Mouse (Mus musculus): Measurements from ENCODE around the gene Tmem179. TPM values are rescaled to one million over a fixed set of nuclear protein-coding genes. Genes with fewer than 3 reads are reported as not detected.

The Tmem179 gene
- polyA plus RNA-seq, 1 experiment from 2014 or later = 0.89 TPM

DNA sequence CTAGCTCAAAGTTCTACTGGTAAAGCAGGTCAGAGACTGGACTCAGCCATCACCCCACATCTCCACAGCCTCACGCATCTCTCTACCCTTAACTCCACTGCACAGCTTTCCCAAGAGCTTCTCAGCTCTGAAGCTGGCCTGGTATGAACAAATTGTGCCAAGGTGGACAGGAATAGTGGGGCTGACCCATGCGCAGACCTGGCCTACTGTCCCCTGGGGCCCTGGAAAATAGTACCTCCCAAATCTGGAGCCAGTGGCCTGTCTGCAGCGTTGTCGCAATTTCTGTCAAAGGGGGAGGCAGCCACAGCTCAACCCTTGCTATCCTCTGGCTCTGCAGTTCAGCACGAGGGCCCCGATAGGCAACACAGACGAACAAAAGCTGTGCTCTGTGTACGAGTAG lies 27.4 kb downstream of the Tmem179 start, which contains the start of gene A530016L24Rik:
TSS of gene A530016L24Rik (plus strand) at position 315 of the 400 bp plus-strand sequence.
- Histone ChIP-seq H3K4me1 (peaks cover 24% of the 10 kb centered on the region), H3K27me3 (ENCODE audit: poor library complexity, severe bottlenecking) (no peaks in the 10 kb centered on the region), H3K27ac (peak within 1 kb of the TSS; percentile 16), H3K36me3 (replicated peaks) (no peaks in the 10 kb centered on the region), H3K4me3 (no peak within 1 kb of the TSS), H3K9me3 (no peaks in the 10 kb centered on the region)
- 92% methylated on average over 8 of the region's 8 CpGs for WGBS
- no peak for DNase-seq (ENCODE audit: extremely low spot score, low spot score)

DNA sequence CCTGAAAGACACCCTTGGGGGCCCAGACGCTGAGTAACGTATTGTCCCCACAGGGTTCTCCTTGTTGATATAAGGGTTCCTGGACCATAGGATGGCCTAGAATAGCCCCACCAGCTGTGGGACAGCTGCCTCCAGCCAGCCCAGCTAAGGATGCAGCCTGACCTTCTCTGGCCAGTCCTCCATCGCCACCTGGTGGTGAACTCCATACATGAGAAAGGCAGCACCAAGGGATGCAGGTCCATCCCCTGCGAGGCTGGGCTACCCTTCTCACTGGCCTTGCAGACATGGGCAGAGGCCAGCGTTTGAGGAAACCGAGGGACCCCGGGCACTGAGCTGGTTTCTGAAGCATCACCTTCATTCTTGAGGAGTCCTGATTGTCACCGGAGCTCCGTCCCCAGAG lies 42.8 kb downstream of the Tmem179 start:
- no peaks in the 10 kb centered on the region for H3K9me3 ChIP-seq
- peak; percentile 87 for DNase-seq (ENCODE audit: extremely low spot score, low spot score)
- H3K4me1 ChIP-seq = peaks cover 33% of the 10 kb centered on the region
- H3K27me3 ChIP-seq (ENCODE audit: poor library complexity, severe bottlenecking) = peaks cover 55% of the 10 kb centered on the region
- 0 out of 2 replicates have a peak overlapping the region, but pooled peaks have one; percentile 54 for H3K27ac ChIP-seq
- no peaks in the 10 kb centered on the region for H3K36me3 ChIP-seq (replicated peaks)
- WGBS = 23% methylated on average over 9 of the region's 9 CpGs
- H3K4me3 ChIP-seq = no peak overlapping the region

DNA sequence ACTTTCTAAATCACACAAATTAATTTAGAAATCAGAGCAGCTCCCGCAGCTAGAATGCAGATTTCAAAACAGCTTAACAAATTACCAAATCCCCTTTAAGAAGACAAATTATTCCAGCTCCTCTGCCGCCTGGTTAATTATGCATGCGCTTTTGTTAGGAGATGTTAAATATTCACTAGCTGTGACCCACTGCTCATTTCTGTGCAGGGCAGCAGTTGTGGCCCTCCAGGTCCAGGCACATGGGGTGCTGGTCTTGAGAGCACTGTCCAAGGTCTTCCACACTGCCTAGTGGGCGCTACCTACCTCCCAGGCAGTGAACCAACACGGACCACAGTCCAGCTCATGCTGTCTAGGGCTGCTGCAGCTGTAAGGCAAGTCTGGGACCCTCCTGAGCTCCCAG lies 46.3 kb downstream of the Tmem179 start:
- H3K4me3 ChIP-seq = no peak overlapping the region
- 73% methylated on average over 5 of the region's 5 CpGs for WGBS
- H3K4me1 ChIP-seq = peaks cover 43% of the 10 kb centered on the region
- no peak for DNase-seq (ENCODE audit: extremely low spot score, low spot score)
- peaks cover 44% of the 10 kb centered on the region for H3K27me3 ChIP-seq (ENCODE audit: poor library complexity, severe bottlenecking)
- H3K27ac ChIP-seq = peak overlapping the region; percentile 44; the same call in 1 of the 2 replicates
- H3K36me3 ChIP-seq (replicated peaks) = no peaks in the 10 kb centered on the region
- H3K9me3 ChIP-seq = no peaks in the 10 kb centered on the region

DNA sequence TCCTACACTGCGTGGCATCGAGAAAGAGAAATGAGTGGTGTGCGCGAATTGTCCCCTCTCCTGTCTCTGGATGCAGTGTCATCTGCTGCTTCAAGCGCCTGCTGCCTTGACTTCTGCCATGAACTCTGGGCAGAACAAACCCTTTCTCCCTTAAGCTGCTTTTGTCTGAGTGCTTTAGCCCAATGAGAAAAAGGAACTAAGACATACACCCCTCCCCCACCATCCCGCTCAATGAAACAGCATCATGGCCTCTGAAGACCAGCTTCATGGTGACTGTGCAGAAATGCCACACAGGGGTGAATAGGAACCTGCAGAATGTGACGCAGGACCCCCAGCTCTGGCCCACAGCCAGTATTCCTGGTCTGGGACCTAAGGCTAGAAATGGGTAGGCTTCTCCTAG lies 47.2 kb downstream of the Tmem179 start:
- no peak for DNase-seq (ENCODE audit: extremely low spot score, low spot score)
- Histone ChIP-seq H3K4me3 (no peak overlapping the region), H3K36me3 (replicated peaks) (no peaks in the 10 kb centered on the region), H3K27ac (peak overlapping the region; percentile 44; the same call in 1 of the 2 replicates), H3K9me3 (no peaks in the 10 kb centered on the region), H3K4me1 (peaks cover 48% of the 10 kb centered on the region), H3K27me3 (ENCODE audit: poor library complexity, severe bottlenecking) (peaks cover 39% of the 10 kb centered on the region)
- WGBS = 87% methylated on average over 7 of the region's 7 CpGs

DNA sequence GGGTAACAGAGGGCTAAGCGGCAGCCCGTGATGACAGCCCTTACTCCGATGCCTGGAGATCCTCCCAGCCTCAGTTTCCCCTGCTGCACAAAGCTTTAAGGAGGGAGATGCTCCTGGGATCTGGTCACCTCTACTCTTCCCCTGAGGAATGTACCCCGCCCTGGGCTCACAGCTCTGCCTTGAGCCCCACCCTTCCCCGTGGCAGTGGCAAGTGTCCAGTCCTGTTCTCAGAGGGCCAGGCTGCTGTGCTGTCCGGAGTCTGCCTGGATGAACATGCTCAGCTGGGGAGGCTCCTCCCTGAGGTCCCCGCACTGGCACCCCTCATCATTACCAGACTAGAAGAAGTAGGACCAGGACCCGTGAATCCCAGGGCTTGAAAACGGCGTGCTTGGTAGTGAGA lies 49.2 kb downstream of the Tmem179 start:
- H3K27me3 ChIP-seq (ENCODE audit: poor library complexity, severe bottlenecking) = peaks cover 23% of the 10 kb centered on the region
- H3K4me1 ChIP-seq = peaks cover 44% of the 10 kb centered on the region
- no peaks in the 10 kb centered on the region for H3K36me3 ChIP-seq (replicated peaks)
- no peak for DNase-seq (ENCODE audit: extremely low spot score, low spot score)
- WGBS = 88% methylated on average over 10 of the region's 10 CpGs
- 0 out of 2 replicates have a peak overlapping the region, but pooled peaks have one; percentile 11 for H3K27ac ChIP-seq
- no peak overlapping the region for H3K4me3 ChIP-seq
- no peaks in the 10 kb centered on the region for H3K9me3 ChIP-seq

DNA sequence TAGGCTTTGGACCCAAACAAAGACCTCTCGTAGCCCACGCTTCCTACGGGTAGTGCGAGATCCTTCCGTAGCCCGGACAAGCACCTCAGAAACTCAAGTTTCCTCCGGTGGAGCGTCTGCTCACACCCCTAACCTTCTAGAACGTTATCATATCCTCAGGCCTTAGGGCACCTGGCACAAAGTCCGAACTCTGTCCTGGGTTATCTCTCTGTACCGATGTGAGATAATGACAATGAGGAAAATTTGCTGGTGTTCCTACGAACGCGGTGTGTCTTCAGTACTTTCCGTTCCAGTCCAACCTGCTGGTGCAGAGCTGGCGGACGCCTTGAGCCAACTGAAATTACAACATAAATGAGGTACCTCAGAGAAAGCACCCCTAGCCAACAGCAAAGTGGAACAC lies 50.6 kb downstream of the Tmem179 start:
- Histone ChIP-seq H3K27me3 (ENCODE audit: poor library complexity, severe bottlenecking) (peaks cover 9% of the 10 kb centered on the region; the same call in 1 of the 2 replicates), H3K4me1 (peaks cover 47% of the 10 kb centered on the region), H3K36me3 (replicated peaks) (no peaks in the 10 kb centered on the region), H3K27ac (no peak overlapping the region; the same call in 1 of the 2 replicates), H3K4me3 (no peak overlapping the region), H3K9me3 (no peaks in the 10 kb centered on the region)
- 94% methylated on average over 17 of the region's 17 CpGs for WGBS
- DNase-seq (ENCODE audit: extremely low spot score, low spot score) = no peak

DNA sequence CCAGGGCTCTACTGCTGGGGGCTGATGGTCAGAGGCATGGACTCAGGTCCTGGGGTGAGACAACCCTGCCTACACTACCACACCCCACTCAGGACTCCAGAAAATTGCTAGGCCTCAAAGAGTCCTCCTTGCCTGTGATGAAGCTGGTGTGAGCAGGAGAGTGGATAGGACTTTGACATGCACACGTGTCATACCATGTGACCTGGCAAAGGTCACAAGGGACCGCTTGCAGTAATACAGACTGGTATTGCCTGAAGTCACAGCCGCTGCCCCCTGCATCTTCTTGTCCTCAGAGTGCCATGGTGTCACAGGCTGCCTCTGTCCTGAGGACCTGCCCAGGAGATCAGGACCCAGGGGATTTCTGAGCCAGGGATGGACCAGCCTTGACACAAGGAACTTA lies 52.0 kb downstream of the Tmem179 start:
- no peak overlapping the region for H3K4me3 ChIP-seq
- DNase-seq (ENCODE audit: extremely low spot score, low spot score) = no peak
- H3K27me3 ChIP-seq (ENCODE audit: poor library complexity, severe bottlenecking) = peaks cover 11% of the 10 kb centered on the region; the same call in 1 of the 2 replicates
- H3K36me3 ChIP-seq (replicated peaks) = no peaks in the 10 kb centered on the region
- 90% methylated on average over 3 of the region's 3 CpGs for WGBS
- H3K27ac ChIP-seq = peak overlapping the region; percentile 63; the same call in 1 of the 2 replicates
- H3K4me1 ChIP-seq = peaks cover 39% of the 10 kb centered on the region
- H3K9me3 ChIP-seq = no peaks in the 10 kb centered on the region

DNA sequence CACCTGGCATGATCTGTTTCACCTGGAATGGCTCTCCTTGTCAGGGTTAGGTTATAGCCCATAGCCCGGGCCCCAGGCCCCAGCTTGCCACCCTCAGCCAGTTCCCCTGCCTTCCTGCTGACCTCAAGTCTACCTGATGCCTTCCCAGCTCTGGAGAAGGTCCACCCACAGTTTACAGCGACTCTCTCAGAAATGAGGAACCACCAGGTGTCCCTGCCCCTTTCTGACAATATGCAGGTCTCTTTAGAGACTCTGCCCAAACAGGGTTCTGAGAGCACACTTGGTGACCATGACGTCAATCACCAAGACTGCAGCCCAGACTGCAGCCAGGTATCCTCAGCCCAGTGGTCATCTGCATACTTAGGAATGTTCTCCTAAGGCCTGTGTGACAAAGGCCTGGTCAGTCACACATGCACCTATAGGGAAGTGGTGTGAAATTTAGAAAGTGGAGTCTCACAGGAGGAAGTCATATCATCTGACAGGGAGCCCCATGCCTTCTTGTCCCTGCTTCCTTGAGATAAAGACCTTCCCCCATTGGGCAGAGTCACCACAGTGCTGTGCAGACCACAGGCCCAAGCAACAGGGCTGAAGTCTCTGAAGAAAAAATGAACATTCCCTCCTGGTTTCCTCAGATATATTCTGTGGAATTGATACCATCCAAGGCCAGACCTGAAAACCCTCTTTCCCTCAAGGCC lies 52.6 kb downstream of the Tmem179 start:
- WGBS = 89% methylated on average over 3 of the region's 3 CpGs
- no peak for DNase-seq (ENCODE audit: extremely low spot score, low spot score)
- Histone ChIP-seq H3K4me1 (peaks cover 32% of the 10 kb centered on the region), H3K9me3 (no peaks in the 10 kb centered on the region), H3K36me3 (replicated peaks) (no peaks in the 10 kb centered on the region), H3K27ac (no peak overlapping the region), H3K27me3 (ENCODE audit: poor library complexity, severe bottlenecking) (peaks cover 11% of the 10 kb centered on the region; the same call in 1 of the 2 replicates), H3K4me3 (no peak overlapping the region)

DNA sequence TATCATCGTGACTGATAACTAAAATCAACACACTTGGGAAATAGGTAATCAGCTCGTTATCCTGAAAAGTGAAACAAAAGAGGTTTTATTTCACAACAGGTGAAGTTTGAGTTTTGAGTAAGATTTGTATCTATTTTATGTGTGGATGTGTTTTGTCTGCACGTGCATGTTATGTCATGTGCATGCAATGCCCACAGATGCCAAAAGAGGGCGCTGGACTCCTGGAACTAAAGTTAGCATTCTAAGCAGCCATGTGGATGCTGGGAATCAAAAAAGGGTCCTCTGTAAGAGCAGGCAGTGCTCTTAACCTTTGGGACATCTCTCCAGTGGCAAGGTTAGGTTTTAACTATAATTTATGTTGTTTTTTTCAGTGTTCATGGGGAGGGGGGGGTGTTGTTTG lies 53.3 kb downstream of the Tmem179 start:
- no peak overlapping the region for H3K4me3 ChIP-seq
- H3K36me3 ChIP-seq (replicated peaks) = no peaks in the 10 kb centered on the region
- H3K4me1 ChIP-seq = peaks cover 33% of the 10 kb centered on the region
- peaks cover 10% of the 10 kb centered on the region; the same call in 1 of the 2 replicates for H3K27me3 ChIP-seq (ENCODE audit: poor library complexity, severe bottlenecking)
- no peak overlapping the region for H3K27ac ChIP-seq
- 81% methylated on average over 4 of the region's 4 CpGs for WGBS
- DNase-seq (ENCODE audit: extremely low spot score, low spot score) = no peak
- no peaks in the 10 kb centered on the region for H3K9me3 ChIP-seq

DNA sequence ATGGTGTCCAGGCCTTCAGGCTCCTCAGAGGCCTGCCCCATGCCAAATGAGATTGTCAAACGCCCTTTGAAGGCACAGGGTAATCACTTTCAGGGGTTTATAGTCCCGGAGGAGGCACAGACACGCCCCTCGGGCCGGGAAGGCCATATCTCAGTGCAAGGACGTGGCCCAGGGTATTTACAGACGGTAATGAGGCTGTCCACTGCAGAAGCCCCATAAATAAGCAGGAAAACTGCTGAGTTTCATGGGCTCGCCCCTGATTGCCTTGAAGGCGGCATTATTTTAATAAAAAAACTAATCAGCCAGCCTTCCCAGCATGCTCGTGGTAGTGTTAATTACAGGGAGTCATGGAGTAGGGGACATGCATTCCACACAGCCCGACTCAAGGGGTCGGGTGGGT lies 54.1 kb downstream of the Tmem179 start:
- no peak for DNase-seq (ENCODE audit: extremely low spot score, low spot score)
- H3K36me3 ChIP-seq (replicated peaks) = no peaks in the 10 kb centered on the region
- no peak overlapping the region for H3K27ac ChIP-seq
- peaks cover 39% of the 10 kb centered on the region for H3K4me1 ChIP-seq
- H3K9me3 ChIP-seq = no peaks in the 10 kb centered on the region
- peaks cover 8% of the 10 kb centered on the region; the same call in 1 of the 2 replicates for H3K27me3 ChIP-seq (ENCODE audit: poor library complexity, severe bottlenecking)
- WGBS = 73% methylated on average over 12 of the region's 12 CpGs
- no peak overlapping the region for H3K4me3 ChIP-seq

DNA sequence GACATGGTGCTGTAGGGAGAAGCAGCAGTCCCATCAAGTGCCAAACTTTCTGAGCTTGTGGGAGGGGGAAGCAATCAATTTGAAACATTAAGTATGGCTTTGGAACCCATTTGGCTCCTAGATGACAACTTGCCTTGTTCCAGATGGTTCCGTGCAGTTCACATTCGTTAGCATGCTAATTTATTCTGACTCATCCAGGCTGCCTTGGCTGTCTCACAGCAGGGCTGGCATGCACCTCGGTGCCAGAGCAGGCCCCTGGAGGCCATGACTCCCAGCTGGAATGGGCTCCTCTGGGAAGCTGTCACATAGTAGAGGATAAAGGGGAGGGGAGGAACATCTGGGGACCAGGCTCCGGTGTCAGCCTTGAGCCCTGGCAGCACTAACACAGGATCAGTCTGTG lies 58.7 kb downstream of the Tmem179 start:
- Histone ChIP-seq H3K27me3 (ENCODE audit: poor library complexity, severe bottlenecking) (peaks cover 4% of the 10 kb centered on the region; the same call in 1 of the 2 replicates), H3K4me1 (peaks cover 31% of the 10 kb centered on the region), H3K9me3 (no peaks in the 10 kb centered on the region), H3K36me3 (replicated peaks) (no peaks in the 10 kb centered on the region), H3K27ac (no peak overlapping the region), H3K4me3 (no peak overlapping the region)
- WGBS = 66% methylated on average over 4 of the region's 4 CpGs
- DNase-seq (ENCODE audit: extremely low spot score, low spot score) = no peak

DNA sequence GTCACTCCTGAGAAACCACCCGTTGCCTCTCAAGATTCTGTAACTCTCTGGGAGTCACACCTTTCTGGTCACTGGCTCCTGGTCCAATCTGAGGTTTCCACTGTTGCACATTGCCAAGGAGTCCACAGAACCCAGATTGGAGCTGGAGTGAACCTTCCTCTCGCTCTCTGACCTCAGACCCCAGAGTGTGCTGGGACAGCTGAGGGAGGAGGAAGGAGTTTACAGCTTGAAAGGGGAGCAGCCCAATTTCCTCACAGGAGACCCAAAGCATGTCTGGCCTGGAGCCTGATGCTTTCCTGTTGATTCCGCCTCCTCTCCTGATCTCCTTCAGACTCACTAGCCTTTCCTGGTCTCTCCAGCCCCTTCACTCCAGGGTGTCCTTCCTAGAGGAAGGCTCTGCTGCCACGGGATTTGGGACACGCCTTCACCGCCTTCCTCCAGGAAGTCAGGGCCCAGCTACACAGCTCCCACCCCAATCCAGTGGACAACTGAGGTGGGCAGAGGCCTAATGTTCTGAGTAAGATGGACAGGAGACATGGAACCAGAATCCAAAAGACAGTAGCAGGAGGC lies 60.3 kb downstream of the Tmem179 start:
- Histone ChIP-seq H3K27me3 (ENCODE audit: poor library complexity, severe bottlenecking) (peaks cover 4% of the 10 kb centered on the region; the same call in 1 of the 2 replicates), H3K4me3 (no peak overlapping the region), H3K27ac (no peak overlapping the region; the same call in 1 of the 2 replicates), H3K9me3 (no peaks in the 10 kb centered on the region), H3K4me1 (peaks cover 24% of the 10 kb centered on the region), H3K36me3 (replicated peaks) (no peaks in the 10 kb centered on the region)
- 79% methylated on average over 6 of the region's 6 CpGs for WGBS
- DNase-seq (ENCODE audit: extremely low spot score, low spot score) = no peak

DNA sequence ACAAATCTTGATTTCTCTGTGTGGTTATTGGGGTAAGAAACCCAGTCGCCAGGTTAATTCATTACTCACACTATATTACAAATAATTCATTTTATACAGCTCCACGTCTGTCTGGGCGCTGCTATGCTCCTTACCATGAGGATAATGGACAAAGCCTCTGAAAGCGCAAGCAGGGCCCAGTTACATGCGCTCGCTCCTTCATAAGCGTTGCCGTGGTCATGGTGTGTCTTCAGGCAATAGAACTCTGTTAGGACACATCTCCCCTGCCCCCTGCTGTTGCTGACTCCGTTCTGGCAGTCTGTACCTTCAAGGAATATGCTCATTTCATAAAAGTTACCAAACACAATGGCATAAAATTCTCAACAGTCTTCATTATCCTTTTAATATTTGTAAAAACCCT lies 64.7 kb downstream of the Tmem179 start:
- Histone ChIP-seq H3K4me1 (peaks cover 28% of the 10 kb centered on the region), H3K27me3 (ENCODE audit: poor library complexity, severe bottlenecking) (no peaks in the 10 kb centered on the region), H3K36me3 (replicated peaks) (no peaks in the 10 kb centered on the region), H3K9me3 (peaks cover 7% of the 10 kb centered on the region; the same call in 1 of the 2 replicates), H3K27ac (no peak overlapping the region), H3K4me3 (no peak overlapping the region)
- 91% methylated on average over 9 of the region's 9 CpGs for WGBS
- DNase-seq (ENCODE audit: extremely low spot score, low spot score) = no peak
